Mouse (Mus musculus) T-helper 1 cell (primary cell): ENCODE data around the gene Serf2.

Experiments
- in situ Hi-C: fragments of 300-600 bp; cut with MboI, MseI; formaldehyde crosslinking; loops from one replicate; pipeline ENCODE4 v1.15.1; 2025; ENCODE audit warnings: high pct_unique_total_duplicates

The Serf2 gene

GRCm38 (mm10) chr2:121448739-121449535 is at the start of gene Serf2:
Serf2 (plus strand) TSS chr2:121449195.
- in situ Hi-C loops = no loop called here

DNA sequence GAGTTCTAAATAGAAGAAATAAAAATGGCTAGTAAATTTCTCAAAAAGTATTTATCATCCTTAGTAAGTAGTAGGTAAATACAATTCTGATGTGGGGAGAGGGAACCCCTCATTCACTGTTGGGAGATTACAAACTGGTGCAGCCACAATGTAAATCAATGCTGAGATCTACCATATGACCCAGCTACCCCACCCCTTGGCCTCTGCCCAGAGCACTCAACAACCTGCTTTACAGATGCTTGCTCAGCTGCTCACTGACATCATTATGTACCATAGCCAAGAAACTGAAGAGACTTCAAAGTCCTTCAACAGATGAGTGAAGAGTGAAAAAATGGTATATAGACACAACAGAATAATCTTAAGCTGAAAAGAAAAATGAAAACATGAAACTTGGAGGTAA is 45.7 kb upstream of the Serf2 start:
- in situ Hi-C loops = no loop called here

GRCm38 (mm10) chr2:121408160-121408559 is 40.8 kb upstream of the Serf2 start:
- in situ Hi-C loops = loop anchor here (5.0 kb wide), 1 partner anchor 34 kb away; the partner anchor contains the start of gene Ell3

- in situ Hi-C loops = no loop called here
These were observed 36.1 kb upstream of the Serf2 start for GRCm38 (mm10) chr2:121412843-121413386.

- in situ Hi-C loops = no loop called here
These were observed 35.5 kb upstream of the Serf2 start, which contains the start of the genes Pdia3 and Catsper2 for GRCm38 (mm10) chr2:121413387-121414042. Pdia3 (plus strand) TSS chr2:121413775. Catsper2 (minus strand) TSS chr2:121413792.

DNA sequence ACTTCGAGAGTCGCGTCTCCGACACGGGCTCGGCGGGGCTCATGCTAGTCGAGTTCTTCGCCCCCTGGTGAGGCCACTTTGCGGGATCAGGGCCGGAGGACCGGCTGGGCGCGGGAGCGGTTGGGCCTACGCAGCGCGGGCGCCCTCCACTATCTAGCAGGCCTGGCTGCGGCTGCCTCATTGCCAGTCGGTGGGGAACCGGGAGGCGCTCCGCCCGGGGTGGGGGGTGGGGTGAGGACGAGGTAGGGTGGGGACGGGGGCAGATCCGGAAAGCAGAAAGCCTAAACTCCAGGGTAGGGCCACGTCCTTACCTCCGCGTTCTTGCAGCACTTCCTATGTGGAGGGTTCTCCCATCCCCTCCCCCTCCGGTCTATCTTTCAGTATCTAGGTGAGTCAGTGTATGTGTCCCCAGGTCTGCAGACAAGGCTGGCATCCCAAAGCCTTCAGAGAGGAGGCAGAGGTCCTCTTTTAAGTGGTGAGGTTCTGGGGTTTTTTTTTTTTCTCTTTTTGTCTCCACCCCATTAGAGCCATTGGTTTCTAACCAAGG is 34.8 kb upstream of the Serf2 start:
- in situ Hi-C loops = no loop called here

GRCm38 (mm10) chr2:121415103-121415502 is 33.9 kb upstream of the Serf2 start:
- in situ Hi-C loops = no loop called here

GRCm38 (mm10) chr2:121415591-121415990 is 33.4 kb upstream of the Serf2 start:
- in situ Hi-C loops = no loop called here

DNA sequence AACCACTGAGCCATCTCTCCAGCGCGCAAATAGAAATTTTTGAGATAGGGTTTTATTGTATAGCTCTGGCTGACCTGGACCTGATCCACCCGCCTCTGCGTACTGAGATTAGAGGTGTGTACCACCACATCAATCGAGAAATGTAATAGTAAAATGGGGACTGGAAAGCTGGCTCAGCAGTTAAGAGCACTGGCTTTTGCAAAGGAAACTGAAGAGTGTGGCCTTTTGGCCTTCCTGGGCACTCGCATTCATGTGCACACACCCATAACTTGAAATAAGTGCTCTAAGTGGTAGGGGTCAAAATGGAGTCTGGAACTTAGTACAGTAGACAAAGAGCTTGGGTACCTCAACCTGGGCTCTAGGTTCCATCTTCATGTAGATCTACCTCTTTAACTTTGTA is 32.6 kb upstream of the Serf2 start:
- in situ Hi-C loops = no loop called here

GRCm38 (mm10) chr2:121418476-121418875 is 30.5 kb upstream of the Serf2 start:
- in situ Hi-C loops = no loop called here

DNA sequence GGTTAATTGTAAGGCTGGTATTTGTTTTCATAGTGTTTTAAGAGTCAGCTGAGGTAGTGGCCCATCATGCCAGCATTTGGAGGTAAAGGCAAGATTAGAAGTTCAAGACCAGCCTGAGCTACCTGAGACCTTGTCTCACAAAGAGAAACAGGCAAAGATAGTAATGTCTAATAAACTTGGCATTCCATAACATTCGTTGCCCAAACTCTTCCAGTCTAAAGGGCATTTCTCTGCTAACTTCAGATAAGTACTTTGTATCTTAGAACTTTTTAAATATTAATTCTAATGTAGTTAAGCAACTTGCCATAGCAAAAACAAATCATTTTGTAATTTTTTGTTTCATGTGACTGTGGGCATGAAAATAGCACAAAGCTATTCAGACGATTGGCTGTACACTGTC is 25.8 kb upstream of the Serf2 start:
- in situ Hi-C loops = no loop called here

DNA sequence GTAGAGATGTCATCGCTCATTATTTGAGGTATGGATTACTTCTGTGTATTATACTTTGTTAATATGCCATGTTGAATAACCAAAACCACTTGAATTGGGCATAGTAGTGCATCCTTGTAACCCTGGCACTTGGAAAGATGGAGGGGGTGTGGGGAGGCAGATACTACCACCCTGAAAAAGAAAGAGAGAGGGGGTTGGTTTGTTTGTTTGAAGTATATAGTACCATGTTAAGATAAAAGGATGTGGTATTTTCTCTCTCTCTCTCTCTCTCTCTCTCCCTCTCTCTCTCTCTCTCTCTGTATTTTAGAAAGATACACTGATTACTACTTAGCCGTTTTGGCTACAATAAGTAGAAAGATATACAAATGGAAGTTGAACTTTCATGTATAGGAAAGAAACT is 23.1 kb upstream of the Serf2 start:
- in situ Hi-C loops = no loop called here

DNA sequence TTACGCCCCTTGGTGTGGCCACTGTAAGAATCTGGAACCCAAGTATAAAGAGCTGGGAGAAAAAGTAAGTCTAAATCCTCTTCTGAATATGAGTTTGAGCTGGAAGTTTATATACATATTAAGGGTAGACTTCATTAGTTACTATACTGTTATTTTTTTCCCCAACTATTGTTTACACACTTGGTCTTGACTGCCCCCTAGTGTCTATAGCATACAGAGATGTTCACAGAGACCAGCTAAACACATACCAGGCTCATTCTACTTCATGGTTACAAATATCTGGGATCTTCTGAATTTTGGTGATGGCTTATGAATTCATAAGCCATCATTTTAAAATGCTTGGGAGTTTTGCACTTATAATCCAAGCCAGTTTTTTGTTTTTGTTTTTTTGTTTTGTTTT is 14.1 kb upstream of the Serf2 start:
- in situ Hi-C loops = no loop called here

- in situ Hi-C loops = loop anchor here (5.0 kb wide), 1 partner anchor 32 kb away; no protein-coding TSS in a partner anchor
These were observed 9.2 kb upstream of the Serf2 start for GRCm38 (mm10) chr2:121439746-121440145.

- in situ Hi-C loops = loop anchor here (5.0 kb wide), 1 partner anchor 34 kb away; no protein-coding TSS in a partner anchor
These were observed 8.0 kb upstream of the Serf2 start for GRCm38 (mm10) chr2:121440834-121441605.

GRCm38 (mm10) chr2:121441800-121442199 is 7.2 kb upstream of the Serf2 start:
- in situ Hi-C loops = loop anchor here (5.0 kb wide), 1 partner anchor 34 kb away; no protein-coding TSS in a partner anchor

- in situ Hi-C loops = loop anchor here (5.0 kb wide), 1 partner anchor 35 kb away; no protein-coding TSS in a partner anchor
These were observed 6.5 kb upstream of the Serf2 start for GRCm38 (mm10) chr2:121442259-121443067.

- in situ Hi-C loops = loop anchor here (5.0 kb wide), 1 partner anchor 36 kb away; no protein-coding TSS in a partner anchor
These were observed 6.0 kb upstream of the Serf2 start for GRCm38 (mm10) chr2:121443068-121443349.

DNA sequence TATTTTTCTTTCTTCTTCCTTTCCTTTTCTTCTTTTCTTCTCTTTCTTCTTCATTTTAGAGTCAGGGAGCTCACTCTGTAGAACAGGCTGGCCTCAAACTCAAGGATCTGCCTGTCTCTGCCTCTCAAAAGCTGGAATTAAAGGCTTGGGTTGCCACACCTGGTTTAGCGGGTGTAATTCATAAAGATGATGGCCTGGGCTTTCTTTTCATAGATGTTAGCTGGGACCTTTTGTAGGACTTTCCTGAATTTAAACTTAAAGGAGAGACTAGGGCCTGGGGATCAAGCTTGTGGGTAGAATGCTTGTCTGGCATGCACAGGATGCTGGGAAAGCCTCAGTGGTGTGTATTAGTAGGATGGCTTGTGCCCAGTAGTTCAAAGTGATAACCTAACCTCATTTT is 4.8 kb upstream of the Serf2 start, which contains the start of gene Ell3:
TSS of gene Ell3 (minus strand) at position 101 of the 400 bp plus-strand sequence.
- in situ Hi-C loops = loop anchor here (5.0 kb wide), 1 partner anchor 37 kb away; no protein-coding TSS in a partner anchor

GRCm38 (mm10) chr2:121445117-121445516 is 3.9 kb upstream of the Serf2 start:
- in situ Hi-C loops = no loop called here
